Mouse (Mus musculus): ENCODE data around the gene Fadd.

- no peak for TF ChIP-seq CTCF (IDR thresholded peaks at IDR 0.05; ENCODE audit: low read depth)
- TF ChIP-seq EP300 (optimal IDR thresholded peaks at IDR 0.05) = no peak
Observed at GRCm38 (mm10) chr7:144609568-144609967, 27.3 kb upstream of the Fadd start.
